Mouse (Mus musculus) liver, postnatal 0 days (tissue): Measurements from ENCODE around the gene Cebpg.

ENCODE experiments used
- CTCF ChIP-seq: sonication (generic); IDR thresholded peaks from 2 replicates; pipeline ENCODE4 v1.5.1; 2016; ENCODE audit warnings: antibody characterized with exemption, low read depth
- EP300 ChIP-seq: IDR thresholded peaks from 2 replicates; pipeline ENCODE4 v1.6.1; 2016; ENCODE audit warnings: antibody characterized with exemption, low read depth, mild to moderate bottlenecking

- TF ChIP-seq CTCF, result no peak
- no peak for TF ChIP-seq EP300
These were observed 13.0 kb downstream of the Cebpg start for GRCm38 (mm10) chr7:35043266-35043817.
